Mouse (Mus musculus) liver, embryonic 14.5 days (tissue): ENCODE measurements at regions not wholly inside any gene's neighbourhood (a gene's known extent, or its start where the extent isn't known, plus 50 kb on each side); places are given as distances from the start of the nearest gene placed in this dataset.

Experiments
- ATAC-seq: fragments of 200-750 bp; cut with Nextera tagmentation; 2 replicates; pipeline ENCODE4 v1.8.0; 2017; ENCODE audit warnings: moderate number of reproducible peaks, mild to moderate bottlenecking, moderate library complexity; ENCODE audit not compliant: insufficient read depth
- DNase-seq, 3 experiments: peaks; one replicate each; pipeline ENCODE4 v3.0.0-alpha.2; 2012 to 2013; ENCODE audit warnings: low read depth in 3 of 3, low spot score in 3 of 3
- H3K27ac ChIP-seq: fragments of 300-500 bp; sonication (generic); 2 replicates; pipeline ENCODE4 v1.5.1; 2014; ENCODE audit warnings: moderate library complexity, mild to moderate bottlenecking, control low read depth, inconsistent platforms
- H3K27me3 ChIP-seq: fragments of 300-500 bp; sonication (generic); 2 replicates; pipeline ENCODE4 v1.6.1; 2014; ENCODE audit warnings: mild to moderate bottlenecking, low read length, moderate library complexity; ENCODE audit not compliant: control insufficient read depth, insufficient read depth
- H3K36me3 ChIP-seq: fragments of 300-500 bp; sonication (generic); replicated peaks from 2 replicates; pipeline ENCODE4 v1.6.1; 2014; ENCODE audit warnings: low read depth; ENCODE audit not compliant: control insufficient read depth, insufficient read depth
- H3K4me1 ChIP-seq, 2 experiments: fragments of 200-500 bp in 1 of 2; fragments of 300-500 bp in 1 of 2; sonication (generic) in 1 of 2; replicated peaks; 2 replicates each; pipeline ENCODE4 v1.6.1; 2012 to 2014; ENCODE audit warnings: antibody characterized with exemption in 1 of 2, inconsistent platforms in 1 of 2, low read length in 1 of 2; ENCODE audit not compliant: control insufficient read depth in 2 of 2, insufficient read depth in 2 of 2
- H3K4me2 ChIP-seq: fragments of 300-500 bp; sonication (generic); 2 replicates; pipeline ENCODE4 v1.6.1; 2014; ENCODE audit warnings: low read depth, mild to moderate bottlenecking, control low read depth, moderate library complexity
- H3K4me3 ChIP-seq, 2 experiments: fragments of 200-500 bp in 1 of 2; fragments of 300-500 bp in 1 of 2; sonication (generic) in 1 of 2; 2 replicates each; pipeline ENCODE4 v1.5.1; 2012 to 2014; ENCODE audit warnings: low read depth in 2 of 2, low read length in 2 of 2, mild to moderate bottlenecking in 2 of 2, control low read depth in 1 of 2, inconsistent platforms in 1 of 2, moderate library complexity in 1 of 2; ENCODE audit not compliant: insufficient read depth in 1 of 2
- H3K9ac ChIP-seq: fragments of 300-500 bp; sonication (generic); replicated peaks from 2 replicates; pipeline ENCODE4 v1.6.1; 2014; ENCODE audit warnings: mild to moderate bottlenecking, control low read depth, moderate library complexity
- H3K9me3 ChIP-seq: fragments of 300-500 bp; sonication (generic); 2 replicates; pipeline ENCODE4 v1.6.1; 2016; ENCODE audit warnings: low read length, mixed read lengths; ENCODE audit not compliant: control insufficient read depth
- CTCF ChIP-seq: IDR thresholded peaks from 2 replicates; pipeline ENCODE4 v1.5.1; 2016; ENCODE audit warnings: antibody characterized with exemption, low read depth, control low read depth
- EP300 ChIP-seq: IDR thresholded peaks from 2 replicates; pipeline ENCODE4 v1.6.1; 2016; ENCODE audit warnings: antibody characterized with exemption, low read depth
- WGBS: fragments of 180-500 bp; shearing (Covaris S2); extraction: QIAGEN DNeasy Blood & Tissue Kit; methylation state at CpG from one replicate; pipeline ENCODE4 v1.1.7; 2014; ENCODE audit not compliant: insufficient replicate concordance; 5-methylcytosine and 5-hydroxymethylcytosine counted together

DNA sequence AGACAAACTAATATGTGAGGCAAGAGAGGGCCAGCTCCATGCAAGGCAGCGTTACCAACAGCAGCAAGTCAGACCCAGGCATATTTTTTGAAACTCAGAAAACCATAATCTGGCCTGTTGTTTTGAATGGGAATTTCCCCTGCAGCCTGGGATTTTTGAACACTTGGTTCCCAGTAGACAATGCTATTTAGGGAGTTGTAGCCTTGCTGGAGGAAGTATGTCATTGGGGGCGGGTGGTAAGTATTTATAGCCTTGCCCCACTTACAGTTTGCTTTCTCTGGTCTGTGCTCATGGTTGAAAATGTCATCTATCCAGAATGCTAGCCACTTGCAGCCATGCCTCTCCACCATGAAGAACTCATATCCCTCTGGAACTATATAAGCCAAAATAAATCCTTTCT, 894.9 kb upstream of the Car8 start:
- no peaks in the 10 kb centered on the region for H3K27me3 ChIP-seq
- no peaks in the 10 kb centered on the region for H3K36me3 ChIP-seq
- H3K4me3 ChIP-seq: no peak overlapping the region
- DNase-seq (no peak), ATAC-seq (no peak)
- no peaks in the 10 kb centered on the region for H3K9me3 ChIP-seq
- H3K9ac ChIP-seq: no peak overlapping the region
- peaks cover 0 to 6% of the 10 kb centered on the region in 2 experiments; a peak in 2 of 4 replicates for H3K4me1 ChIP-seq
- H3K27ac ChIP-seq: no peak overlapping the region
- H3K4me2 ChIP-seq: no peak overlapping the region
- no peak for TF ChIP-seq CTCF
- TF ChIP-seq EP300: no peak
- WGBS: 65% methylated on average over 2 of the region's 2 CpGs

DNA sequence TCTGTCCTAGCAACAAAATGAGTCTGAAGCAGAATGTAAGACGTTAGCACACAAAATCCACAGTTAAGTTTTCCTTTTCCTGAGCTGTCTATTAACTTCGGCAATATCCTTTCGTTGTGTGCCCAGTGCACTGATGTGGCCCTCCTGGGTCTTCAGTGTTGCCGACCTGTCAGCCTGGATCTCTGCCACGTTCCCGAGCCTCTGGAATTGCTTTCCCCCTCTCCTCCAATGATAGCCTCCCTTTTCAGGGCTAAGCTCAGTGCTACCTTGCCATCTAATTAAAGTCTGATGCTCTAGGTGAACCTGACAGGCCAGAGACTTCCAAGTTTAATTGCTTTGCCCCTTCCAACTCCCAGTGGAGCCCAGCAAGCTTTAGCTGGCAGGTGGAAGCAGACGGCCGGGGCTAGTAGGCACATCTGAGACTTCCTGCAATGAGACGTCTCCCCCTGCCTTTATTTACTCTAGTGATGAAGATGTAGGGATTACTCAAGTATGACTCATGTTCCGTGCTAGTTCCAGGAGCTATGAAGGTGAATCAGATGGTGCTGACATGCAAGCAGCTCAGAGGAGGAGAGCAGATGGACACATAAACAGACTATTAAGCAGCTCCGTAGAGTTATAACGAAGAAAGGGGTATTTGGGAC, 894.3 kb upstream of the Car8 start:
- WGBS: 65% methylated on average over 12 of the region's 12 CpGs
- TF ChIP-seq EP300 (no peak), CTCF (no peak)
- H3K9me3 ChIP-seq: no peaks in the 10 kb centered on the region
- no peak overlapping the region for H3K4me3 ChIP-seq
- H3K4me1 ChIP-seq: peaks cover 0 to 6% of the 10 kb centered on the region in 2 experiments; a peak in 2 of 4 replicates
- no peaks in the 10 kb centered on the region for H3K36me3 ChIP-seq
- no peak for ATAC-seq
- H3K27me3 ChIP-seq: no peaks in the 10 kb centered on the region
- DNase-seq: no peak
- H3K4me2 ChIP-seq: no peak overlapping the region
- no peak overlapping the region for H3K27ac ChIP-seq
- H3K9ac ChIP-seq: no peak overlapping the region

DNA sequence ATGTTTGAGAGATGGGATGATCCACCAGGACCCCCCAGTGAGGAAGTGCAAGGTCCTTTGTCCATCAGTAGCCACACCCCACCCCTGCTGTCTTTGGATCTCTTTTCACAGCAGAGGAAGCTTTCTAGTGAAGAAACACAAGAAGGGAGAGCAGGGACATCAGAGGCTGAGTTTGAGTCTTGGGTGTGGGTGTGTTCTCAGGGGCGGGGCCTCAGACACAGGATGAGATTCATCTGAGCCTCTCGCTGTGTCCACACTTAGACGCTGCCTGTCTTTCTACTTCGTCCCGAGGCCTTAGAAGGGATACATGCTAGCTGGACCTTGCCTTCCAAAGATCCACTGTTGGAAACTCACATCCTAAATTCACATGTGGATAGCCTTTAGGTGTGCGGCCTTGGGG, 893.5 kb upstream of the Car8 start:
- Histone ChIP-seq H3K4me3 (no peak overlapping the region), H3K9me3 (no peaks in the 10 kb centered on the region), H3K27ac (no peak overlapping the region), H3K4me1 (peaks cover 0 to 6% of the 10 kb centered on the region in 2 experiments; a peak in 2 of 4 replicates), H3K27me3 (no peaks in the 10 kb centered on the region), H3K4me2 (no peak overlapping the region), H3K36me3 (no peaks in the 10 kb centered on the region), H3K9ac (no peak overlapping the region)
- no peak for DNase-seq
- TF ChIP-seq EP300: no peak
- no peak for TF ChIP-seq CTCF
- no peak for ATAC-seq
- 61% methylated on average over 6 of the region's 6 CpGs for WGBS

DNA sequence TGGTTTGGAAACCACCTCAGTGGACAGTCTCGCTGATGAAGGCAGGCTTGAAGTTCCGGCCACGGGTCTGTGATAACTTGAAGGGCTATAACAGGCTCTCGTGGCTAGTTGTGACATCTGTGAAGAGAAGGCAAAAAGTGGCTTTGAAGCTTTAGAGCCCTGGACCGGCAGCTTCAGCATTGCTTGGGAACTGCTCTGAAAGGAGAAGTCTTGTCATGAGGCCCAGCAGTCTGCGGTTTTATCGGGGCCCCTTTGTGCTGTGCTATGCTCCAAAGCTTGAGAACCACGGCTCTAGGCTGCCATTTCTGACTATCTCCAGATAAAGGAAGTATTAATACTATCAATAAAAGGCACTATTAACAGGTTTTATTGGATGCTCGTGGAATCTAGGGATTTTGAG, 892.8 kb upstream of the Car8 start:
- no peak overlapping the region for H3K9ac ChIP-seq
- DNase-seq (no peak), ATAC-seq (no peak)
- H3K27ac ChIP-seq: no peak overlapping the region
- H3K4me2 ChIP-seq: no peak overlapping the region
- no peaks in the 10 kb centered on the region for H3K9me3 ChIP-seq
- 30% methylated on average over 9 of the region's 9 CpGs for WGBS
- H3K36me3 ChIP-seq: no peaks in the 10 kb centered on the region
- peaks cover 0 to 6% of the 10 kb centered on the region in 2 experiments; a peak in 2 of 4 replicates for H3K4me1 ChIP-seq
- TF ChIP-seq CTCF (no peak), EP300 (no peak)
- no peaks in the 10 kb centered on the region for H3K27me3 ChIP-seq
- H3K4me3 ChIP-seq: no peak overlapping the region

DNA sequence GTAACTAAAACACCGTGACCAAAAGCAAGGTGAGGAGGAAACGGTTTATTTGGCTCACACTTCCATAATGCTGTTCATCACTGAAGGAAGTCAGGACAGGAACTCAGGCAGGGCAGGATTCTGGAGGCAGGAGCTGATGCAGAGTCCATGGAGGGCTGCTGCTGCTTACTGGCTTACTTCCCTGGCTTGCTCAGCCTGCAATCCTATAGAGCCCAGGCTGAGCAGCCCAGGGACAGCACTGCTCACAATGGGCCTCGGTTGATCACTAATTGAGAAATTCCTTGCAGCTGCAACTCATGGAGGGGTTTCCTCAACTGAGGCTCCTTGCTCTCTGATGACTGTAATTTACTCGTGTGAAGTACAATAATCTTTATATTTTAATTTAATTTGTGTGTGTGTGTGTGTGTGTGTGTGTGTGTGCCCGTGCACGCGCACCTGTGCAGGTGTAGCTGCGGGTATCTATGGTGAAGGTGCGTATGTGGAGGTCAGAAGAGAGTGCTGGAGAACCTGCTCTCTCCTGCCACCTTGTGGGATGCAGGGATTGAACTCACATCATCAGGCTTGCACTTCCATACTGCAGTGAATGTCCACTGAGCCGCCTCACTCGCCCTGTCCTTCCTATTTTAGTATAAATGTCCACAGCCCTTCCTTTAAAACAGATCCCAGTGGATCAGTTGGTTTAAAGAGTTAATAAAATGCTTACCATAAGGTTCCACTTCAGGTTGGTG, 886.6 kb upstream of the Car8 start:
- H3K36me3 ChIP-seq: no peaks in the 10 kb centered on the region
- peaks cover 0 to 6% of the 10 kb centered on the region in 2 experiments; a peak in 2 of 4 replicates for H3K4me1 ChIP-seq
- ATAC-seq (no peak), DNase-seq (no peak)
- H3K4me3 ChIP-seq: no peak overlapping the region
- H3K9me3 ChIP-seq: no peaks in the 10 kb centered on the region
- H3K27me3 ChIP-seq: no peaks in the 10 kb centered on the region
- no peak overlapping the region for H3K27ac ChIP-seq
- no peak for TF ChIP-seq EP300
- TF ChIP-seq CTCF: peak; percentile 62
- WGBS: 40% methylated on average over 11 of the region's 11 CpGs
- no peak overlapping the region for H3K4me2 ChIP-seq
- H3K9ac ChIP-seq: no peak overlapping the region
